Mouse (Mus musculus) liver, embryonic 13.5 days (tissue): ENCODE results near the gene Mettl27. TPM values are rescaled to one million over a fixed set of nuclear protein-coding genes. Genes with fewer than 3 reads are reported as not detected.
A peak's percentile ranks its signal among the peaks of the same experiment; 100 is the strongest.

Experiments used
- ATAC-seq: fragments of 200-750 bp; cut with Nextera tagmentation; 2 replicates; pipeline ENCODE4 v1.8.0; 2017; ENCODE audit warnings: low read depth, mild to moderate bottlenecking, moderate number of reproducible peaks, moderate library complexity
- DNase-seq: peaks from one replicate; pipeline ENCODE4 v3.0.0; 2022
- H3K27ac ChIP-seq: fragments of 300-500 bp; sonication (generic); 2 replicates; pipeline ENCODE4 v1.5.1; 2015; ENCODE audit warnings: moderate library complexity, mild to moderate bottlenecking, inconsistent platforms
- H3K27me3 ChIP-seq: fragments of 300-500 bp; sonication (generic); 2 replicates; pipeline ENCODE4 v1.6.1; 2015; ENCODE audit warnings: mild to moderate bottlenecking, inconsistent platforms
- H3K36me3 ChIP-seq: fragments of 300-500 bp; sonication (generic); 2 replicates; pipeline ENCODE4 v1.6.1; 2015; ENCODE audit warnings: mild to moderate bottlenecking, inconsistent platforms
- H3K4me1 ChIP-seq: fragments of 300-500 bp; sonication (generic); replicated peaks from 2 replicates; pipeline ENCODE4 v1.6.1; 2015; ENCODE audit warnings: inconsistent platforms
- H3K4me2 ChIP-seq: fragments of 300-500 bp; sonication (generic); 2 replicates; pipeline ENCODE4 v1.6.1; 2015; ENCODE audit warnings: inconsistent platforms, mild to moderate bottlenecking, moderate library complexity
- H3K4me3 ChIP-seq: fragments of 300-500 bp; sonication (generic); replicated peaks from 2 replicates; pipeline ENCODE4 v1.5.1; 2015; ENCODE audit warnings: mild to moderate bottlenecking, inconsistent platforms
- H3K9ac ChIP-seq: fragments of 300-500 bp; sonication (generic); 2 replicates; pipeline ENCODE4 v1.6.1; 2015; ENCODE audit warnings: mild to moderate bottlenecking, inconsistent platforms
- H3K9me3 ChIP-seq: fragments of 300-500 bp; sonication (generic); replicated peaks from 2 replicates; pipeline ENCODE4 v1.6.1; 2016; ENCODE audit warnings: inconsistent platforms
- WGBS: fragments of 180-500 bp; shearing (Covaris S2); methylation state at CpG from one replicate; pipeline ENCODE4 v1.1.7; 2015; ENCODE audit not compliant: insufficient replicate concordance; 5-methylcytosine and 5-hydroxymethylcytosine counted together
- polyA plus RNA-seq: library from polyadenylated mRNA; unstranded; fragments of >200 nt; fragmentation: Nextera tagmentation; extraction: Ambion mirVana; gene quantifications from 2 replicates; pipeline ENCODE4 v1.2.1, GENCODE M21; 2015

The Mettl27 gene
- polyA plus RNA-seq, 1 experiment from 2014 or later: 12.2 TPM

DNA sequence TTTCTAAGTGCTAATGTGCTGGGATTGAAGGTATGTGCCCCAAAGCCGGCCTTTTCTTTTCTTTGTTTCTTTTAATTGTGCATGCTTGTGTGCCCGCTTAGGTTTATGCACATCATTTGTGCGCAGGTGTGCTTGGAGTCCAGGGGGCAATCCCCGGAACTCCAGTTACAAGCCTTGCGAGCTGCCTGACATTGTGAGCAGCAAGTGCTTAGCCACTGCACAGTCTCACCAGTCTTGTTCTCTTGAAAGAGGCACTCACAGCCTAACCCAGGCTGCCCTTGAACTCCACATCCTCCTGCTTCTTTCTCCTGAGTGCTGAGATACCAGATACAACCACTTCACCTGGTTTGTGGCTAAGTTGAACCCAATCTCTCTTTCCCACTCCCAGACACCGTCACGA is 41.4 kb downstream of the Mettl27 start:
- ATAC-seq (no peak), DNase-seq (no peak)
- Histone ChIP-seq H3K4me2 (no peak overlapping the region), H3K9me3 (no peaks in the 10 kb centered on the region), H3K36me3 (no peaks in the 10 kb centered on the region), H3K4me1 (peaks cover 56% of the 10 kb centered on the region), H3K4me3 (no peak overlapping the region), H3K9ac (no peak overlapping the region), H3K27ac (peak overlapping the region; percentile 56), H3K27me3 (no peaks in the 10 kb centered on the region)
- 69% methylated on average over 7 of the region's 7 CpGs for WGBS

- peak overlapping the region; percentile 44 for H3K4me2 ChIP-seq
- WGBS: 8% methylated on average over 7 of the region's 7 CpGs
- H3K9ac ChIP-seq: no peak overlapping the region; the same call in 1 of the 2 replicates
- ATAC-seq (peak; percentile 73), DNase-seq (peak; percentile 28)
- H3K9me3 ChIP-seq: no peaks in the 10 kb centered on the region
- H3K4me3 ChIP-seq: no peak overlapping the region
- H3K4me1 ChIP-seq: peaks cover 56% of the 10 kb centered on the region
- peak overlapping the region; percentile 56 for H3K27ac ChIP-seq
- no peaks in the 10 kb centered on the region for H3K36me3 ChIP-seq
- no peaks in the 10 kb centered on the region for H3K27me3 ChIP-seq
These were observed 42.1 kb downstream of the Mettl27 start for GRCm38 (mm10) chr5:134974294-134974693.

- Histone ChIP-seq H3K27ac (0 out of 2 replicates have a peak overlapping the region, but pooled peaks have one; percentile 56), H3K4me3 (no peak overlapping the region), H3K4me2 (no peak overlapping the region), H3K4me1 (peaks cover 56% of the 10 kb centered on the region), H3K9ac (no peak overlapping the region), H3K36me3 (no peaks in the 10 kb centered on the region), H3K9me3 (no peaks in the 10 kb centered on the region), H3K27me3 (no peaks in the 10 kb centered on the region)
- DNase-seq (no peak), ATAC-seq (no peak)
- WGBS: 15% methylated on average over 2 of the region's 2 CpGs
These were observed 42.8 kb downstream of the Mettl27 start for GRCm38 (mm10) chr5:134974921-134975320.

- Histone ChIP-seq H3K4me3 (no peak overlapping the region), H3K36me3 (no peaks in the 10 kb centered on the region), H3K9ac (no peak overlapping the region), H3K4me2 (peak overlapping the region; percentile 42), H3K9me3 (no peaks in the 10 kb centered on the region), H3K4me1 (peaks cover 68% of the 10 kb centered on the region), H3K27me3 (no peaks in the 10 kb centered on the region), H3K27ac (peak overlapping the region; percentile 56)
- DNase-seq (peak; percentile 44), ATAC-seq (peak; percentile 61)
- WGBS: 30% methylated on average over 2 of the region's 2 CpGs
These were observed 44.0 kb downstream of the Mettl27 start for GRCm38 (mm10) chr5:134976164-134976563.

DNA sequence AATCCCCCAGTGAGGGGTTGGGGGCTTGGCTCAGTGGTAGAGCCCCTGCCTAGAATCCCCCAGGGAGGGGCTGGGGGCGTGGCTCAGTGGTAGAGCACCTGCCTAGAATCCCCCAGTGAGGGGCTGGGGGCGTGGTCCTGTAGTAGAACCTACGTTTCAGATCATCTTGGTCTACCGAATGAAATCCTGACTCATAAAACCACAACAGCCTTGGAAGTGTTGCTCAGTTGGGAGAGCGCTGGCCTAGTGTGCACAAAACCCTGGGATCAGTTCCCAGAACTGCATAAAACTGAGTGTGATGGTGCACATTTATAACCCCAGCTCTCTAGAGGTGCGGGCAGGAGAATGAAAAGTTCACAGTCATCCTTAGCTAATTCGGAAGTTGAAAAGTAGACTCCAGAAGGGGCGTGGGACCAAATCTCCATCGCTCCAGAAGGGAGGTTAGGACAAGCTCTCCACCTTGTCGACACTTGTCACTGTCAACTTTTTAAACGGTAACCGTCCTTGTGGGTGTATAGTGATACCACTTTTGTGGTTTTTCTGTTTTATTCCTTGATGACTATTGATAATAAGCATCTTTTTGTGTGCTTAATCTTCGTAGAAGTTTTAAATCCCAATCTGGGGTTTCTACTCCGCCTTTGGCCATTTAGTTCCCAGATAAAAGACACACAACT is 44.5 kb downstream of the Mettl27 start:
- Histone ChIP-seq H3K4me3 (no peak overlapping the region), H3K9ac (0 out of 2 replicates have a peak overlapping the region, but pooled peaks have one; percentile 1), H3K4me1 (peaks cover 73% of the 10 kb centered on the region), H3K9me3 (no peaks in the 10 kb centered on the region), H3K27ac (peak overlapping the region; percentile 56), H3K27me3 (no peaks in the 10 kb centered on the region), H3K4me2 (peak overlapping the region; percentile 42), H3K36me3 (no peaks in the 10 kb centered on the region)
- WGBS: 29% methylated on average over 14 of the region's 14 CpGs
- DNase-seq (no peak), ATAC-seq (peak; percentile 32; the same call in 1 of the 2 replicates)

- peaks cover 67% of the 10 kb centered on the region for H3K4me1 ChIP-seq
- 26% methylated on average over 4 of the region's 4 CpGs for WGBS
- no peak for ATAC-seq
- H3K4me2 ChIP-seq: no peak overlapping the region
- H3K9me3 ChIP-seq: no peaks in the 10 kb centered on the region
- DNase-seq: no peak
- H3K9ac ChIP-seq: no peak overlapping the region
- H3K27ac ChIP-seq: no peak overlapping the region
- H3K36me3 ChIP-seq: no peaks in the 10 kb centered on the region
- H3K4me3 ChIP-seq: no peak overlapping the region
- no peaks in the 10 kb centered on the region for H3K27me3 ChIP-seq
These were observed 45.7 kb downstream of the Mettl27 start for GRCm38 (mm10) chr5:134977837-134978236.

- WGBS: 37% methylated on average over 10 of the region's 10 CpGs
- peaks cover 26% of the 10 kb centered on the region for H3K27me3 ChIP-seq
- H3K36me3 ChIP-seq: no peaks in the 10 kb centered on the region
- ATAC-seq (no peak; the same call in 1 of the 2 replicates), DNase-seq (no peak)
- H3K9ac ChIP-seq: no peak overlapping the region
- H3K4me1 ChIP-seq: peaks cover 48% of the 10 kb centered on the region
- H3K27ac ChIP-seq: no peak overlapping the region
- no peaks in the 10 kb centered on the region for H3K9me3 ChIP-seq
- no peak overlapping the region for H3K4me3 ChIP-seq
- H3K4me2 ChIP-seq: peak overlapping the region; percentile 14; the same call in 1 of the 2 replicates
These were observed 49.0 kb downstream of the Mettl27 start for GRCm38 (mm10) chr5:134981149-134981548.

- Histone ChIP-seq H3K36me3 (no peaks in the 10 kb centered on the region), H3K27me3 (peaks cover 46% of the 10 kb centered on the region), H3K9me3 (no peaks in the 10 kb centered on the region), H3K4me1 (peaks cover 41% of the 10 kb centered on the region), H3K27ac (no peak overlapping the region), H3K4me3 (no peak overlapping the region), H3K9ac (no peak overlapping the region), H3K4me2 (no peak overlapping the region)
- no peak for ATAC-seq
- 63% methylated on average over 1 of the region's 1 CpGs for WGBS
- DNase-seq: no peak
These were observed 50.9 kb downstream of the Mettl27 start for GRCm38 (mm10) chr5:134983111-134983510.

DNA sequence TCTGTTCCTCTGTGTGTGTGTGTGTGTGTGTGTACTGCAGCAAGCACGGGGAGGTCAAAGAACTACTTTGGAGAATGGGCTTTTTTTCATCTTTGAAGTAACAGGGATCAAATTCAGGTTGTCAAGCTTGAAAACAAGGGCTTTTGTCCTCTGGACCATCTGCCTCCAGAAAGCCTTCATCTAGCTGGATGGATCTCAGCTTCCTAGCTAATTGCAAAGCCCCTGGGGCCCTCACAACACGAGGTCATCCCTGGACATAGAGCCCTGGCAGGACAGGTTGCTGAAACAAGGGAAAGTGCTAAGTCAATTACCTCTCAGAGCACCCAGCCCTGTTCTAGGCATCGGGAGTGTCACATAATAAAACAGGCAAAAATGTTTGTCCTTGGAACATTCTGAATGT is 51.6 kb downstream of the Mettl27 start:
- Histone ChIP-seq H3K9ac (no peak overlapping the region), H3K4me3 (no peak overlapping the region), H3K36me3 (no peaks in the 10 kb centered on the region), H3K4me1 (peaks cover 40% of the 10 kb centered on the region), H3K27me3 (peaks cover 52% of the 10 kb centered on the region), H3K4me2 (no peak overlapping the region), H3K9me3 (no peaks in the 10 kb centered on the region), H3K27ac (no peak overlapping the region)
- ATAC-seq (no peak), DNase-seq (no peak)
- 37% methylated on average over 3 of the region's 3 CpGs for WGBS

DNA sequence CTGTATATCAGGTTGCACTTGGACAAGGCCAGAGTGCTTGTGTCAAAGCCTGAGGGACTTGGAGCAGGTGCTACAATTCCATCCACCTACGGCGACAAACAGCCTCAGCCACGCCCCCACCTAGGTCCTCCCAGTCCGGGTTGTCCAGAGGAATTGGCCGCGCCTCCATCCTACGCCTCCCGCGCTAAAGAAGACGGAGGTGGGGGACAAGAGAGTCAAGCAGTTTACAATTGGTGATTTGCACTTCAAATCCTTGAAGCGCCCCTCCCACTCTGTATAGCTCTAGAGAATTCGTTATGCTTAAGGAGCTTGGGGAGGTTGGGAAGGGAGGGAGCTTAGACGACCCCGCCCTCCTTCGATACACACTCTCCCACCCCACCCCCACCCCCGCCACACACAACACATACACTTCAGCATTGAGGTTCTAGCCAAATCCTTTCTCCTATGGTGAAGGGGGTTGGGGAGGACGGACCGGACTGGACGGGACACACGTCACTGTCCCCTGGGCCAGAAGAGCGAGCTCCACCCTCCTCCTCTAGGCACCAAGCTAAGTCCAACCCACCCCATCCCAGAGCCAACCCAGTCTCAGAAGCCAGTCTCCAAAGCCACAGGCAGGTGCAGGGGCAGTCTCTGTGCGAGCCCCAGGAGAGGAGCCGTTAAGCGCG is 53.6 kb downstream of the Mettl27 start, which contains the start of gene Cldn3:
Cldn3 (plus strand) TSS at position 582 of the 665 bp plus-strand sequence.
- Histone ChIP-seq H3K27me3 (peaks cover 71% of the 10 kb centered on the region), H3K4me2 (peak within 1 kb of the TSS; percentile 51), H3K9ac (peak within 1 kb of the TSS; percentile 29; the same call in 1 of the 2 replicates), H3K36me3 (no peaks in the 10 kb centered on the region), H3K9me3 (no peaks in the 10 kb centered on the region), H3K27ac (no peak within 1 kb of the TSS), H3K4me1 (peaks cover 32% of the 10 kb centered on the region), H3K4me3 (peak within 1 kb of the TSS; percentile 31)
- ATAC-seq (peak; percentile 43), DNase-seq (no peak)
- WGBS: 5% methylated on average over 25 of the region's 25 CpGs

DNA sequence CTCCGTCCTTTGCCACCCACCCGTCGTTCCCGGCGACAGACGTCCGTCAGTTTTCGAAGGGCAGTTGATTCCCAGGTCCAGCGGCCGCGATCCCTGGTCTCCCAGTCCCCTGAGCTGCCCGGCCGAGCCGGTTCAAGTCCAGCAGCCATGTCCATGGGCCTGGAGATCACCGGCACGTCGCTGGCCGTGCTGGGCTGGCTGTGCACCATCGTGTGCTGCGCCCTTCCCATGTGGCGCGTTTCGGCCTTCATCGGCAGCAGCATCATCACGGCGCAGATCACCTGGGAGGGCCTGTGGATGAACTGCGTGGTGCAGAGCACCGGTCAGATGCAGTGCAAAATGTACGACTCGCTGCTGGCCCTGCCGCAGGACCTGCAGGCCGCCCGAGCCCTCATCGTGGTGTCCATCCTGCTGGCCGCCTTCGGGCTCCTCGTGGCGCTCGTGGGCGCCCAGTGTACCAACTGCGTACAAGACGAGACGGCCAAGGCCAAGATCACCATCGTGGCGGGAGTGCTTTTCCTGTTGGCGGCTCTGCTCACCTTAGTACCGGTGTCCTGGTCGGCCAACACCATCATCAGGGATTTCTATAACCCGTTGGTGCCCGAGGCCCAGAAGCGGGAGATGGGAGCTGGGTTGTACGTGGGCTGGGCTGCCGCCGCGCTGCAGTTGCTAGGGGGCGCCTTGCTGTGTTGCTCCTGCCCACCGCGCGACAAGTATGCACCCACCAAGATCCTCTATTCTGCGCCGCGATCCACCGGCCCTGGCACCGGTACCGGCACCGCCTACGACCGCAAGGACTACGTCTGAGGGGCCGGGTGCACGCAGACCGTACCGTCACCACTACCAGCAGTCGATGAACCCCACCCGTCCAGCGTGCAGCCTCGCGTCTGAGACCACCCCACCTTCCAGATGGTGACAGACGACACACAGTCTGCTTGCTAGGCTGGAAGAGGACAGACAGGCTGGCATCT is 54.4 kb downstream of the Mettl27 start:
- Histone ChIP-seq H3K27ac (no peak overlapping the region), H3K4me2 (peak overlapping the region; percentile 51), H3K4me1 (peaks cover 24% of the 10 kb centered on the region), H3K36me3 (no peaks in the 10 kb centered on the region), H3K27me3 (peaks cover 73% of the 10 kb centered on the region), H3K9ac (peak overlapping the region; percentile 29; the same call in 1 of the 2 replicates), H3K4me3 (peak overlapping the region; percentile 31), H3K9me3 (no peaks in the 10 kb centered on the region)
- 8% methylated on average over 79 of the region's 79 CpGs for WGBS
- no peak for ATAC-seq
- no peak for DNase-seq
